Mouse (Mus musculus) kidney, adult 2 months (tissue): ENCODE measurements at regions not wholly inside any gene's neighbourhood (a gene's known extent, or its start where the extent isn't known, plus 50 kb on each side); places are given as distances from the start of the nearest gene placed in this dataset.

Experiments
- CTCF ChIP-seq: fragments of 200-500 bp; conservative IDR thresholded peaks from 2 replicates; pipeline ENCODE4 v1.5.1; 2011; ENCODE audit warnings: low read depth, mild to moderate bottlenecking, control low read depth, low read length, moderate library complexity, mixed read lengths; ENCODE audit not compliant: insufficient read depth, insufficient read length
- POLR2A ChIP-seq: fragments of 200-500 bp; IDR thresholded peaks from one replicate; pipeline ENCODE4 v1.6.1; 2011; ENCODE audit warnings: low read depth, low read length, control low read depth

DNA sequence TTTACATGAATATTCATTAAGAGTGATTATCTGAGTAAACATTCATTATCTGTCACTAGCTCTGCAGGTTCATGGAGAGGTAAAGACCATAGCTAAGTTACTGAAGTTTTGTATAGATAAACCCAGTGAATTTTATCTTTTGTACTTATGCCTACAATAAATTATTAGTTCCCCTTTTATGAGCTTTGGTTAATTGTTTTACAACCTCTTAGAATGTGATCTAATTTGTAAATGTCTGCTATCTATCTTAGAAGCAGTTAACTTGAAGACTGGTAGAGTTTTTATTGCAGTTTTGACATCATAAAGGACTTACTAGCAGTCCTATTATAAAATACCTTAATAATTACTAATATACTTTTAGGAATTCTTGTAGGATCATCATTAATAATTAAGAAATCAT lies 104.7 kb upstream of the 1700015G11Rik start:
- TF ChIP-seq CTCF: no peak
- TF ChIP-seq POLR2A: no peak
